Mouse (Mus musculus): Measurements from ENCODE around the gene 4933406M09Rik.

The 4933406M09Rik gene

GRCm38 (mm10) chr1:134381795-134382625 is 3.7 kb upstream of the 4933406M09Rik start:
- DNase-seq: peak; percentile 34

- DNase-seq: no peak
Measured at GRCm38 (mm10) chr1:134384581-134384980, 1.2 kb upstream of the 4933406M09Rik start.

- DNase-seq: no peak
Measured at GRCm38 (mm10) chr1:134385176-134385575, 564 bp upstream of the 4933406M09Rik start.

- no peak for DNase-seq
Measured at GRCm38 (mm10) chr1:134393827-134394226, 8.1 kb downstream of the 4933406M09Rik start.

GRCm38 (mm10) chr1:134398210-134398609 is 12.5 kb downstream of the 4933406M09Rik start:
- no peak for DNase-seq

GRCm38 (mm10) chr1:134399735-134400134 is 14.0 kb downstream of the 4933406M09Rik start:
- DNase-seq: no peak

GRCm38 (mm10) chr1:134405509-134406413 is 20.0 kb downstream of the 4933406M09Rik start, which contains the start of gene Cyb5r1:
Gene Cyb5r1 (plus strand): TSS chr1:134405559.
- DNase-seq: peak; percentile 75

- no peak for DNase-seq
Measured at GRCm38 (mm10) chr1:134406414-134406771, 20.7 kb downstream of the 4933406M09Rik start.

- DNase-seq: no peak
Measured at GRCm38 (mm10) chr1:134408080-134408479, 22.3 kb downstream of the 4933406M09Rik start.

- no peak for DNase-seq
Measured at GRCm38 (mm10) chr1:134411706-134412629, 26.2 kb downstream of the 4933406M09Rik start.

- no peak for DNase-seq
Measured at GRCm38 (mm10) chr1:134414038-134414437, 28.3 kb downstream of the 4933406M09Rik start.

GRCm38 (mm10) chr1:134414501-134415167 is 28.9 kb downstream of the 4933406M09Rik start:
- DNase-seq: no peak

GRCm38 (mm10) chr1:134415168-134415831 is 29.6 kb downstream of the 4933406M09Rik start, which contains the start of gene Adipor1:
Gene Adipor1 (plus strand): TSS chr1:134415378.
- peak; percentile 99 for DNase-seq

- no peak for DNase-seq
Measured at GRCm38 (mm10) chr1:134418414-134418975, 32.8 kb downstream of the 4933406M09Rik start.

- DNase-seq: no peak
Measured at GRCm38 (mm10) chr1:134419176-134419575, 33.4 kb downstream of the 4933406M09Rik start.

- no peak for DNase-seq
Measured at GRCm38 (mm10) chr1:134419751-134420458, 34.2 kb downstream of the 4933406M09Rik start.

- no peak for DNase-seq
Measured at GRCm38 (mm10) chr1:134423911-134424310, 38.2 kb downstream of the 4933406M09Rik start.

GRCm38 (mm10) chr1:134426289-134426688 is 40.5 kb downstream of the 4933406M09Rik start:
- no peak for DNase-seq

- no peak for DNase-seq
Measured at GRCm38 (mm10) chr1:134433002-134433401, 47.3 kb downstream of the 4933406M09Rik start.

GRCm38 (mm10) chr1:134433473-134433872 is 47.7 kb downstream of the 4933406M09Rik start:
- DNase-seq: no peak
